Mouse (Mus musculus): ENCODE data around the gene Nfyc.

Nfyc gene

GRCm38 (mm10) chr4:120716141-120716571, 115.2 kb downstream of the Nfyc start:
- DNase-seq (ENCODE audit: low spot score), result peak; percentile 55

GRCm38 (mm10) chr4:120713856-120714497, 117.4 kb downstream of the Nfyc start:
- DNase-seq (ENCODE audit: low spot score), result no peak

GRCm38 (mm10) chr4:120713021-120713420, 118.4 kb downstream of the Nfyc start:
- DNase-seq (ENCODE audit: low spot score), result no peak

GRCm38 (mm10) chr4:120712236-120712635, 119.1 kb downstream of the Nfyc start:
- no peak for DNase-seq (ENCODE audit: low spot score)

All from retina, embryonic 14.5 days (tissue).